Mouse (Mus musculus) ES-E14 (cell line): ENCODE measurements around the gene Polr1b.

Experiments
- CHD2 ChIP-seq: IDR thresholded peaks from 2 replicates; pipeline ENCODE4 v1.6.1; 2014; ENCODE audit warnings: mild to moderate bottlenecking, low read depth, low read length, inconsistent platforms
- HCFC1 ChIP-seq: IDR thresholded peaks from 2 replicates; pipeline ENCODE4 v1.6.1; 2012; ENCODE audit warnings: low read length, inconsistent platforms, borderline replicate concordance; ENCODE audit not compliant: insufficient read depth
- MAFK ChIP-seq: IDR thresholded peaks from 2 replicates; pipeline ENCODE4 v1.6.1; 2014; ENCODE audit warnings: mild to moderate bottlenecking, low read depth, low read length, inconsistent platforms; ENCODE audit not compliant: insufficient read depth
- ZC3H11A ChIP-seq: IDR thresholded peaks from 2 replicates; pipeline ENCODE4 v1.6.1; 2012; ENCODE audit warnings: low read depth, mild to moderate bottlenecking, inconsistent platforms, low read length, borderline replicate concordance
- ZNF384 ChIP-seq: IDR thresholded peaks from 2 replicates; pipeline ENCODE4 v1.6.1; 2012; ENCODE audit warnings: low read depth, low read length, inconsistent platforms

- TF ChIP-seq HCFC1 (no peak), ZNF384 (no peak), CHD2 (no peak), ZC3H11A (no peak), MAFK (no peak)
These were observed 74.8 kb downstream of the Polr1b start for GRCm38 (mm10) chr2:129175636-129176035.
